Mouse (Mus musculus) ES-Bruce4 (cell line): ENCODE data around the gene Olfr513.

ENCODE experiments used
- CTCF ChIP-seq: IDR thresholded peaks from one replicate; pipeline ENCODE4 v1.8.1; 2011; ENCODE audit warnings: low read depth, low read length
- EP300 ChIP-seq: IDR thresholded peaks from 2 replicates; pipeline ENCODE4 v1.6.1; 2011; ENCODE audit warnings: low read depth, low read length; ENCODE audit not compliant: insufficient read depth
- POLR2A ChIP-seq: IDR thresholded peaks from one replicate; pipeline ENCODE4 v1.8.1; 2011; ENCODE audit warnings: low read length; ENCODE audit not compliant: insufficient read depth

DNA sequence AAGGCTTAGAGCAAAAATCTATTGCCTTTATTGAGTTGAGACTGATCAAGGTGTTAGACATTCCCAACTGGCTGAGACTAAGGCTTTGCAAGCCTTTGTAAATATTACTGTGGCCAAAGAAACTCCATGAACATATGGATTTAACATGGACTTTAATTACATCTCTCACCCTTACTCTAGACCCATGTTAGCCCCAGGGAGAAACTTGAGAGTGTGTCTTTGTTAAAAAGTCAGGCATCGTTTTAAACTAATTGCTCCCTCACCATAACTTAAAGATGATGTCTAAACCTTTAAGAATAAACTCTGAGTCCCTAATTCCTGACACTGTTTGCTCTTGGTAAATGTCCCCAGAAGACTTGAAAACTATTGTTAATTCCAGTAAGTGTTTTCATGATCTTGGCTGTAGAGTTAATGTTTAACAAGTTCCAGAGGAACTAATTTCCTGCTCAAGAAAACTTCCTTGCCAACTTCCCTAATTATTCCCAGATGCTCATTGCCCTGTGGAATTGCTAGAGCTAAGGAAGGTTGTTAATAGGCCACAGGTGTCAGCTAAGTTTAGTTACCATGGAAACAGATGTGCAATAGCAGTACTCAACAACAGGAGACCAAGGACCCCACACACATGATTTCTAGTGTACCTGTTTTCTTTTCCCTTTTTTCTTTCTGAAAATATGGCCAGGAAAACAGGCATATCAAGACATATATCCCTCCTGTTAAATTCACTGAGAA, 46.6 kb downstream of the Olfr513 start:
- TF ChIP-seq EP300 (no peak), CTCF (no peak), POLR2A (no peak)
